Mouse (Mus musculus) liver, embryonic 16.5 days (tissue): ENCODE measurements at regions not wholly inside any gene's neighbourhood (a gene's known extent, or its start where the extent isn't known, plus 50 kb on each side); places are given as distances from the start of the nearest gene placed in this dataset.

Experiments used
- ATAC-seq: fragments of 200-750 bp; cut with Nextera tagmentation; 2 replicates; pipeline ENCODE4 v1.8.0; 2017; ENCODE audit warnings: low read depth, mild to moderate bottlenecking, moderate number of reproducible peaks, moderate library complexity
- H3K27ac ChIP-seq: fragments of 300-500 bp; sonication (generic); 2 replicates; pipeline ENCODE4 v1.5.1; 2014; ENCODE audit warnings: mild to moderate bottlenecking, low read length
- H3K27me3 ChIP-seq: fragments of 300-500 bp; sonication (generic); 2 replicates; pipeline ENCODE4 v1.6.1; 2014; ENCODE audit warnings: low read depth, low read length, mixed read lengths; ENCODE audit not compliant: control insufficient read depth, insufficient read depth
- H3K36me3 ChIP-seq: fragments of 300-500 bp; sonication (generic); 2 replicates; pipeline ENCODE4 v1.6.1; 2014; ENCODE audit warnings: mild to moderate bottlenecking; ENCODE audit not compliant: control insufficient read depth, insufficient read depth
- H3K4me1 ChIP-seq: fragments of 300-500 bp; sonication (generic); 2 replicates; pipeline ENCODE4 v1.6.1; 2014; ENCODE audit warnings: low read depth, low read length, mixed read lengths; ENCODE audit not compliant: control insufficient read depth
- H3K4me2 ChIP-seq: fragments of 300-500 bp; sonication (generic); 2 replicates; pipeline ENCODE4 v1.6.1; 2014; ENCODE audit warnings: low read depth, low read length, mixed read lengths
- H3K4me3 ChIP-seq: fragments of 300-500 bp; sonication (generic); 2 replicates; pipeline ENCODE4 v1.5.1; 2014; ENCODE audit warnings: low read depth, mild to moderate bottlenecking, low read length
- H3K9ac ChIP-seq: fragments of 300-500 bp; sonication (generic); 2 replicates; pipeline ENCODE4 v1.6.1; 2014; ENCODE audit warnings: low read depth, low read length
- H3K9me3 ChIP-seq: fragments of 300-500 bp; sonication (generic); replicated peaks from 2 replicates; pipeline ENCODE4 v1.6.1; 2016; ENCODE audit warnings: low read length; ENCODE audit not compliant: control insufficient read depth
- WGBS: fragments of 180-500 bp; shearing (Covaris S2); extraction: QIAGEN DNeasy Blood & Tissue Kit; methylation state at CpG from one replicate; pipeline ENCODE4 v1.1.7; 2014; ENCODE audit not compliant: insufficient replicate concordance; 5-methylcytosine and 5-hydroxymethylcytosine counted together

DNA sequence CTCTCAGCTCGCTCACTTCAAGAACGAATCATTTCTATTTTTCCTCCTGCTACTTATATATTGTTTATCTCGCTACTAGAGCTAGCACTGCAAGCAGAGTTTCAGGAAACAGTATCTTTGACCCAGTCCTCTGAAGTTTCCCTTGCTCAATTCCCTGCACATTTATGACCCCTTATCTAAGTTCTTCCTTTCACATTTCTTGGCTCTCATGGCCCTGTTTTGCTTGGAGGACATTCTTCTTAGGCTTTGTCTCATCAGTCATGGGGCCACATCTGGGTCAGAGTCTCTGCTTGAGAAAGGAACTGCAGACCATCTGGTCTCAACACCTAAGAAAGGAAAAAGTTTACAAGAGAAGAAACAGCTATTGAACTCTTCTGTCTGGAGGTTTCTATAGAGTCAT is 166.7 kb upstream of the Adamts3 start:
- no peak for ATAC-seq
- no peak overlapping the region for H3K4me2 ChIP-seq
- H3K9ac ChIP-seq, result no peak overlapping the region
- no peaks in the 10 kb centered on the region for H3K36me3 ChIP-seq
- no peaks in the 10 kb centered on the region for H3K27me3 ChIP-seq
- H3K4me1 ChIP-seq, result no peaks in the 10 kb centered on the region
- H3K9me3 ChIP-seq, result no peaks in the 10 kb centered on the region
- H3K27ac ChIP-seq, result no peak overlapping the region
- 47% methylated on average over 3 of the region's 3 CpGs for WGBS
- no peak overlapping the region for H3K4me3 ChIP-seq

GRCm38 (mm10) chr5:90042781-90043180 is 159.6 kb upstream of the Adamts3 start:
- H3K9me3 ChIP-seq, result no peaks in the 10 kb centered on the region
- H3K27ac ChIP-seq, result no peak overlapping the region
- no peak for ATAC-seq
- H3K4me3 ChIP-seq, result no peak overlapping the region
- H3K4me2 ChIP-seq, result no peak overlapping the region
- WGBS, result 47% methylated on average over 4 of the region's 4 CpGs
- no peaks in the 10 kb centered on the region for H3K36me3 ChIP-seq
- no peaks in the 10 kb centered on the region for H3K4me1 ChIP-seq
- no peak overlapping the region for H3K9ac ChIP-seq
- H3K27me3 ChIP-seq, result no peaks in the 10 kb centered on the region

GRCm38 (mm10) chr5:90033103-90033502 is 150.0 kb upstream of the Adamts3 start:
- Histone ChIP-seq H3K27me3 (no peaks in the 10 kb centered on the region), H3K4me3 (no peak overlapping the region), H3K9ac (no peak overlapping the region), H3K4me2 (no peak overlapping the region), H3K27ac (no peak overlapping the region), H3K36me3 (no peaks in the 10 kb centered on the region), H3K4me1 (no peaks in the 10 kb centered on the region), H3K9me3 (no peaks in the 10 kb centered on the region)
- ATAC-seq, result no peak
- WGBS, result 34% methylated on average over 5 of the region's 5 CpGs

DNA sequence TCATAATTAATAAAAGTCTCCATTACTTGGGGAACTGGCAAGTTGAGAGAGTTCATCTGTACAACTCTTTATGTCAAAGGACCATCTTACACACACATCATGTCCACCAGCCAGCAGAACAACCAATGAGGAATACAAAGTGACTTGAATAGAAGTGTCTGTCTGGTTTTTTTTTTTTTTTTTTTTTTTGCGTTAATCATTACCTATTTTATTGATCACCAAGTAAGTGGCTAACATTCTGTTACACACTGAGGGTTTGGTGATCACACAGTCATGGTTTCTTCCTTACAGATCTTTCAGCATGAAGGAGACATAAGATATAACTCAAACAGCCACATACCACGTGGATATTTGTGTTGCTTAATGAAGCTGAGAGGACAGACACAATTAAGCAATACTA is 147.6 kb upstream of the Adamts3 start:
- Histone ChIP-seq H3K27ac (no peak overlapping the region), H3K4me3 (no peak overlapping the region), H3K4me2 (no peak overlapping the region), H3K4me1 (no peaks in the 10 kb centered on the region), H3K27me3 (no peaks in the 10 kb centered on the region), H3K36me3 (no peaks in the 10 kb centered on the region), H3K9ac (no peak overlapping the region), H3K9me3 (no peaks in the 10 kb centered on the region)
- WGBS, result 48% methylated on average over 2 of the region's 2 CpGs
- ATAC-seq, result peak; percentile 51

GRCm38 (mm10) chr5:90029751-90030150 is 146.6 kb upstream of the Adamts3 start:
- H3K9ac ChIP-seq, result no peak overlapping the region
- 39% methylated on average over 6 of the region's 6 CpGs for WGBS
- H3K9me3 ChIP-seq, result no peaks in the 10 kb centered on the region
- no peak overlapping the region for H3K27ac ChIP-seq
- no peaks in the 10 kb centered on the region for H3K36me3 ChIP-seq
- no peaks in the 10 kb centered on the region for H3K27me3 ChIP-seq
- H3K4me3 ChIP-seq, result no peak overlapping the region
- H3K4me2 ChIP-seq, result no peak overlapping the region
- no peak for ATAC-seq
- H3K4me1 ChIP-seq, result no peaks in the 10 kb centered on the region

GRCm38 (mm10) chr5:90026835-90027753 is 144.0 kb upstream of the Adamts3 start:
- no peaks in the 10 kb centered on the region for H3K36me3 ChIP-seq
- H3K9me3 ChIP-seq, result no peaks in the 10 kb centered on the region
- 61% methylated on average over 17 of the region's 17 CpGs for WGBS
- H3K9ac ChIP-seq, result no peak overlapping the region
- H3K4me2 ChIP-seq, result no peak overlapping the region
- no peak overlapping the region for H3K27ac ChIP-seq
- no peaks in the 10 kb centered on the region for H3K27me3 ChIP-seq
- H3K4me3 ChIP-seq, result no peak overlapping the region
- ATAC-seq, result no peak
- H3K4me1 ChIP-seq, result no peaks in the 10 kb centered on the region

GRCm38 (mm10) chr5:90021447-90021846 is 138.3 kb upstream of the Adamts3 start:
- H3K4me3 ChIP-seq, result no peak overlapping the region
- H3K27ac ChIP-seq, result no peak overlapping the region
- H3K27me3 ChIP-seq, result no peaks in the 10 kb centered on the region
- H3K9me3 ChIP-seq, result no peaks in the 10 kb centered on the region
- H3K36me3 ChIP-seq, result no peaks in the 10 kb centered on the region
- ATAC-seq, result no peak
- H3K4me1 ChIP-seq, result no peaks in the 10 kb centered on the region
- H3K4me2 ChIP-seq, result no peak overlapping the region
- WGBS, result 66% methylated on average over 1 of the region's 1 CpGs
- H3K9ac ChIP-seq, result no peak overlapping the region

- ATAC-seq, result no peak
- Histone ChIP-seq H3K4me2 (no peak overlapping the region), H3K27ac (no peak overlapping the region)
These were observed 117.6 kb upstream of the Adamts3 start for GRCm38 (mm10) chr5:90000758-90001157.

GRCm38 (mm10) chr5:89991568-89991967 is 108.4 kb upstream of the Adamts3 start:
- no peak overlapping the region for H3K9ac ChIP-seq
- H3K9me3 ChIP-seq, result no peaks in the 10 kb centered on the region
- WGBS, result 56% methylated on average over 2 of the region's 2 CpGs
- H3K27ac ChIP-seq, result no peak overlapping the region
- no peak overlapping the region for H3K4me2 ChIP-seq
- no peaks in the 10 kb centered on the region for H3K4me1 ChIP-seq
- no peak overlapping the region for H3K4me3 ChIP-seq
- no peaks in the 10 kb centered on the region for H3K36me3 ChIP-seq
- no peak for ATAC-seq
- no peaks in the 10 kb centered on the region for H3K27me3 ChIP-seq

More at GRCm38 (mm10) chr5:90000758-90001157, 117.6 kb upstream of the Adamts3 start:
- Histone ChIP-seq H3K27me3 (no peaks in the 10 kb centered on the region), H3K4me3 (no peak overlapping the region), H3K4me1 (no peaks in the 10 kb centered on the region), H3K9me3 (no peaks in the 10 kb centered on the region), H3K9ac (no peak overlapping the region), H3K36me3 (no peaks in the 10 kb centered on the region)
- WGBS, result 70% methylated on average over 6 of the region's 6 CpGs
